Mouse (Mus musculus) hindbrain, embryonic 14.5 days (tissue): ENCODE measurements at regions not wholly inside any gene's neighbourhood (a gene's known extent, or its start where the extent isn't known, plus 50 kb on each side); places are given as distances from the start of the nearest gene placed in this dataset.

Experiments
- ATAC-seq: fragments of 200-750 bp; cut with Nextera tagmentation; 2 replicates; pipeline ENCODE4 v1.8.0; 2017; ENCODE audit warnings: moderate number of reproducible peaks, mild to moderate bottlenecking, moderate TSS enrichment, moderate library complexity; ENCODE audit not compliant: low FRiP score
- DNase-seq: peaks from one replicate; pipeline ENCODE4 v3.0.0-alpha.2; 2015; ENCODE audit warnings: low spot score
- H3K27ac ChIP-seq: fragments of 300-500 bp; sonication (generic); 2 replicates; pipeline ENCODE4 v1.5.1; 2014; ENCODE audit warnings: mild to moderate bottlenecking, moderate library complexity
- H3K27me3 ChIP-seq: fragments of 300-500 bp; sonication (generic); 2 replicates; pipeline ENCODE4 v1.6.1; 2014; ENCODE audit warnings: mild to moderate bottlenecking, low read length, mixed read lengths; ENCODE audit not compliant: control insufficient read depth, insufficient read depth
- H3K36me3 ChIP-seq: fragments of 300-500 bp; sonication (generic); replicated peaks from 2 replicates; pipeline ENCODE4 v1.6.1; 2014; ENCODE audit not compliant: control insufficient read depth, insufficient read depth
- H3K4me1 ChIP-seq: fragments of 300-500 bp; sonication (generic); replicated peaks from 2 replicates; pipeline ENCODE4 v1.6.1; 2014; ENCODE audit warnings: antibody characterized with exemption, low read length, mixed read lengths; ENCODE audit not compliant: control insufficient read depth, insufficient read depth
- H3K4me2 ChIP-seq: fragments of 300-500 bp; sonication (generic); replicated peaks from 2 replicates; pipeline ENCODE4 v1.6.1; 2014; ENCODE audit warnings: mild to moderate bottlenecking, moderate library complexity
- H3K4me3 ChIP-seq: fragments of 300-500 bp; sonication (generic); replicated peaks from 2 replicates; pipeline ENCODE4 v1.5.1; 2014; ENCODE audit warnings: mild to moderate bottlenecking, low read length
- H3K9ac ChIP-seq: fragments of 300-500 bp; sonication (generic); 2 replicates; pipeline ENCODE4 v1.6.1; 2014
- H3K9me3 ChIP-seq: fragments of 300-500 bp; sonication (generic); 2 replicates; pipeline ENCODE4 v1.6.1; 2016; ENCODE audit warnings: low read length; ENCODE audit not compliant: control insufficient read depth
- WGBS: fragments of 180-500 bp; shearing (Covaris S2); extraction: QIAGEN DNeasy Blood & Tissue Kit; methylation state at CpG from one replicate; pipeline ENCODE4 v1.1.7; 2014; 5-methylcytosine and 5-hydroxymethylcytosine counted together

- no peak for ATAC-seq
- no peak overlapping the region for H3K4me3 ChIP-seq
- no peaks in the 10 kb centered on the region for H3K36me3 ChIP-seq
- H3K27me3 ChIP-seq = no peaks in the 10 kb centered on the region
- H3K27ac ChIP-seq = no peak overlapping the region
- H3K9me3 ChIP-seq = no peaks in the 10 kb centered on the region
- no peak overlapping the region for H3K4me2 ChIP-seq
- H3K9ac ChIP-seq = no peak overlapping the region
- 61% methylated on average over 1 of the region's 1 CpGs for WGBS
- DNase-seq = no peak
- no peaks in the 10 kb centered on the region for H3K4me1 ChIP-seq
Observed at GRCm38 (mm10) chr19:18034225-18034624, 196.8 kb upstream of the Pcsk5 start.

GRCm38 (mm10) chr19:18033599-18033998, 196.2 kb upstream of the Pcsk5 start:
- no peak for ATAC-seq
- H3K4me3 ChIP-seq = no peak overlapping the region
- WGBS = 76% methylated on average over 5 of the region's 5 CpGs
- DNase-seq = no peak
- H3K27ac ChIP-seq = no peak overlapping the region
- no peaks in the 10 kb centered on the region for H3K36me3 ChIP-seq
- H3K9ac ChIP-seq = no peak overlapping the region
- no peaks in the 10 kb centered on the region for H3K9me3 ChIP-seq
- H3K4me1 ChIP-seq = no peaks in the 10 kb centered on the region
- H3K27me3 ChIP-seq = no peaks in the 10 kb centered on the region
- no peak overlapping the region for H3K4me2 ChIP-seq

GRCm38 (mm10) chr19:18025877-18026276, 188.4 kb upstream of the Pcsk5 start:
- no peaks in the 10 kb centered on the region for H3K4me1 ChIP-seq
- no peak for ATAC-seq
- no peak overlapping the region for H3K4me3 ChIP-seq
- H3K9ac ChIP-seq = no peak overlapping the region
- no peak overlapping the region for H3K27ac ChIP-seq
- H3K27me3 ChIP-seq = no peaks in the 10 kb centered on the region
- H3K9me3 ChIP-seq = no peaks in the 10 kb centered on the region
- 94% methylated on average over 4 of the region's 4 CpGs for WGBS
- DNase-seq = no peak
- no peaks in the 10 kb centered on the region for H3K36me3 ChIP-seq
- no peak overlapping the region for H3K4me2 ChIP-seq

- Histone ChIP-seq H3K4me2 (no peak overlapping the region), H3K27ac (no peak overlapping the region), H3K9me3 (no peaks in the 10 kb centered on the region), H3K36me3 (no peaks in the 10 kb centered on the region), H3K4me3 (no peak overlapping the region), H3K4me1 (no peaks in the 10 kb centered on the region), H3K9ac (no peak overlapping the region), H3K27me3 (no peaks in the 10 kb centered on the region)
- 79% methylated on average over 2 of the region's 2 CpGs for WGBS
- ATAC-seq (no peak), DNase-seq (no peak)
Observed at GRCm38 (mm10) chr19:18020351-18020750, 182.9 kb upstream of the Pcsk5 start.

GRCm38 (mm10) chr19:18015371-18015770, 177.9 kb upstream of the Pcsk5 start:
- ATAC-seq = no peak
- no peaks in the 10 kb centered on the region for H3K27me3 ChIP-seq

GRCm38 (mm10) chr19:18012029-18012428, 174.6 kb upstream of the Pcsk5 start:
- no peak overlapping the region for H3K27ac ChIP-seq
- no peaks in the 10 kb centered on the region for H3K27me3 ChIP-seq
- no peak overlapping the region for H3K4me3 ChIP-seq
- no peak for ATAC-seq
- no peaks in the 10 kb centered on the region for H3K36me3 ChIP-seq
- WGBS = 85% methylated on average over 7 of the region's 7 CpGs
- no peak for DNase-seq
- no peaks in the 10 kb centered on the region for H3K9me3 ChIP-seq
- no peak overlapping the region for H3K4me2 ChIP-seq
- H3K9ac ChIP-seq = no peak overlapping the region
- H3K4me1 ChIP-seq = no peaks in the 10 kb centered on the region

More at GRCm38 (mm10) chr19:18015371-18015770, 177.9 kb upstream of the Pcsk5 start:
- Histone ChIP-seq H3K9ac (no peak overlapping the region), H3K36me3 (no peaks in the 10 kb centered on the region), H3K9me3 (no peaks in the 10 kb centered on the region), H3K4me2 (no peak overlapping the region), H3K4me3 (no peak overlapping the region), H3K4me1 (no peaks in the 10 kb centered on the region), H3K27ac (no peak overlapping the region)
- no peak for DNase-seq
- WGBS = 89% methylated on average over 1 of the region's 1 CpGs

GRCm38 (mm10) chr19:17997561-17997960, 160.1 kb upstream of the Pcsk5 start:
- no peak overlapping the region for H3K4me2 ChIP-seq
- no peak overlapping the region for H3K9ac ChIP-seq
- H3K9me3 ChIP-seq = no peaks in the 10 kb centered on the region
- H3K27me3 ChIP-seq = no peaks in the 10 kb centered on the region
- DNase-seq (no peak), ATAC-seq (no peak)
- no peak overlapping the region for H3K27ac ChIP-seq
- WGBS = 87% methylated on average over 3 of the region's 3 CpGs
- no peaks in the 10 kb centered on the region for H3K36me3 ChIP-seq
- no peaks in the 10 kb centered on the region for H3K4me1 ChIP-seq
- H3K4me3 ChIP-seq = no peak overlapping the region

- H3K4me2 ChIP-seq = no peak overlapping the region
- ATAC-seq (no peak), DNase-seq (no peak)
- H3K27ac ChIP-seq = no peak overlapping the region
- no peaks in the 10 kb centered on the region for H3K27me3 ChIP-seq
- H3K9me3 ChIP-seq = no peaks in the 10 kb centered on the region
- no peak overlapping the region for H3K4me3 ChIP-seq
- H3K4me1 ChIP-seq = no peaks in the 10 kb centered on the region
- H3K36me3 ChIP-seq = no peaks in the 10 kb centered on the region
- WGBS = 90% methylated on average over 1 of the region's 1 CpGs
- no peak overlapping the region for H3K9ac ChIP-seq
Observed at GRCm38 (mm10) chr19:17983416-17983815, 146.0 kb upstream of the Pcsk5 start.

- no peak for DNase-seq
- Histone ChIP-seq H3K9ac (no peak overlapping the region), H3K27me3 (no peaks in the 10 kb centered on the region), H3K27ac (no peak overlapping the region), H3K36me3 (no peaks in the 10 kb centered on the region), H3K4me1 (no peaks in the 10 kb centered on the region), H3K4me2 (no peak overlapping the region), H3K4me3 (no peak overlapping the region), H3K9me3 (no peaks in the 10 kb centered on the region)
- WGBS = 82% methylated on average over 1 of the region's 1 CpGs
- no peak for ATAC-seq
Observed at GRCm38 (mm10) chr19:17965566-17965965, 128.1 kb upstream of the Pcsk5 start.

- no peaks in the 10 kb centered on the region for H3K27me3 ChIP-seq
- no peak overlapping the region for H3K4me3 ChIP-seq
- H3K4me1 ChIP-seq = no peaks in the 10 kb centered on the region
- H3K9me3 ChIP-seq = no peaks in the 10 kb centered on the region
- no peaks in the 10 kb centered on the region for H3K36me3 ChIP-seq
- DNase-seq = no peak
- no peak for ATAC-seq
- H3K27ac ChIP-seq = no peak overlapping the region
- no peak overlapping the region for H3K4me2 ChIP-seq
- no peak overlapping the region for H3K9ac ChIP-seq
Observed at GRCm38 (mm10) chr19:17958440-17958839, 121.0 kb upstream of the Pcsk5 start.
